Mouse (Mus musculus) hindbrain, embryonic 14.5 days (tissue): Measurements from ENCODE around the gene Gps2. TPM values are rescaled to one million over a fixed set of nuclear protein-coding genes. Genes with fewer than 3 reads are reported as not detected.

ENCODE experiments used
- ATAC-seq: fragments of 200-750 bp; cut with Nextera tagmentation; 2 replicates; pipeline ENCODE4 v1.8.0; 2017; ENCODE audit warnings: moderate number of reproducible peaks, mild to moderate bottlenecking, moderate TSS enrichment, moderate library complexity; ENCODE audit not compliant: low FRiP score
- DNase-seq: peaks from one replicate; pipeline ENCODE4 v3.0.0-alpha.2; 2015; ENCODE audit warnings: low spot score
- H3K27ac ChIP-seq: fragments of 300-500 bp; sonication (generic); 2 replicates; pipeline ENCODE4 v1.5.1; 2014; ENCODE audit warnings: mild to moderate bottlenecking, moderate library complexity
- H3K27me3 ChIP-seq: fragments of 300-500 bp; sonication (generic); 2 replicates; pipeline ENCODE4 v1.6.1; 2014; ENCODE audit warnings: mild to moderate bottlenecking, low read length, mixed read lengths; ENCODE audit not compliant: control insufficient read depth, insufficient read depth
- H3K36me3 ChIP-seq: fragments of 300-500 bp; sonication (generic); replicated peaks from 2 replicates; pipeline ENCODE4 v1.6.1; 2014; ENCODE audit not compliant: control insufficient read depth, insufficient read depth
- H3K4me1 ChIP-seq: fragments of 300-500 bp; sonication (generic); replicated peaks from 2 replicates; pipeline ENCODE4 v1.6.1; 2014; ENCODE audit warnings: antibody characterized with exemption, low read length, mixed read lengths; ENCODE audit not compliant: control insufficient read depth, insufficient read depth
- H3K4me2 ChIP-seq: fragments of 300-500 bp; sonication (generic); replicated peaks from 2 replicates; pipeline ENCODE4 v1.6.1; 2014; ENCODE audit warnings: mild to moderate bottlenecking, moderate library complexity
- H3K4me3 ChIP-seq: fragments of 300-500 bp; sonication (generic); replicated peaks from 2 replicates; pipeline ENCODE4 v1.5.1; 2014; ENCODE audit warnings: mild to moderate bottlenecking, low read length
- H3K9ac ChIP-seq: fragments of 300-500 bp; sonication (generic); 2 replicates; pipeline ENCODE4 v1.6.1; 2014
- H3K9me3 ChIP-seq: fragments of 300-500 bp; sonication (generic); 2 replicates; pipeline ENCODE4 v1.6.1; 2016; ENCODE audit warnings: low read length; ENCODE audit not compliant: control insufficient read depth
- WGBS: fragments of 180-500 bp; shearing (Covaris S2); extraction: QIAGEN DNeasy Blood & Tissue Kit; methylation state at CpG from one replicate; pipeline ENCODE4 v1.1.7; 2014; 5-methylcytosine and 5-hydroxymethylcytosine counted together
- polyA plus RNA-seq: library from polyadenylated mRNA; unstranded; fragments of >200 nt; fragmentation: Nextera tagmentation; extraction: Ambion mirVana; gene quantifications from 2 replicates; pipeline ENCODE4 v1.2.1, GENCODE M21; 2014

Gps2 gene
- polyA plus RNA-seq, 1 experiment from 2014 or later: 50.4 TPM

DNA sequence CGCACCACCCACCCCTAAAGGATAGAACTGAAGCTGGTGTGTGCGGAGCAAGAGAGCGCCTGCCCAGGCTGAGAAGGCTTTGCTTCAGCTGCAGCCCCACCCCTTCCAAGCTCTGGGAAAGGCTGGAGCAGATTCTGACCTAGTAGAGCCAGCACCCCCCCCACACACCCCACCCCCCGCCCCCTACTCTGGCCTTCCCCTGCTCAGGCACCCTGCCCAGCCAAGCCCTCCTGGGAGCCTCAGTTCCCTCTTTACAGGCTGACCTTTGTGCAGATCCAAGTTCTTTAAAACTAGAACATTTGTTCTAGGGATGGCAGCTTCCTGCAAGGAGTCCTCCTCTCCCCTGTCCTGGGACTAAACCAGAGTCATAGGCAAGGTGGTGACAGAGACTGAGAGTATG is 23.7 kb downstream of the Gps2 start:
- WGBS: 39% methylated on average over 4 of the region's 4 CpGs
- no peak overlapping the region for H3K4me3 ChIP-seq
- H3K9me3 ChIP-seq: no peaks in the 10 kb centered on the region
- DNase-seq (no peak), ATAC-seq (no peak)
- H3K4me1 ChIP-seq: no peaks in the 10 kb centered on the region; the same call in 1 of the 2 replicates
- no peak overlapping the region for H3K27ac ChIP-seq
- H3K36me3 ChIP-seq: no peaks in the 10 kb centered on the region
- peaks cover 36% of the 10 kb centered on the region for H3K27me3 ChIP-seq
- H3K9ac ChIP-seq: no peak overlapping the region
- no peak overlapping the region for H3K4me2 ChIP-seq

DNA sequence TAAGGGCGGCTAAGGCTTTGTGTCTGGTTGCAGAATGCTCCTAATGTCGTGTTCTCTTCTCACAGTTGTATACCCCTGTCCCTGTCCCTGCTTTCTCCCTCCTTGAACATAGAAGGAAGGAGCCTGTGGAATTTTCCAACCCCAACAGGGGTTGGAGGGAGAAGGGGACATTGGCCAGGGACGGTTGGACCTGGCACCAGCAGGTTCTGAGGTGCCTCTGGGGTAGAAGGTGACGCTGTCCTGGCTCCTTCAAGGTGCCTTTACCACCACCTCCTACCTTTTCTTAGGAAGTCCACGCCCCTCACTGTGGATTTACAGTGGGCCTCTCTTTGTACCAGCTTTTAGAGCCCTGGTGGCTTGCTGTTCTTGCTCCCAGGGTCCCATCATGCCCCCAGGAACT is 24.1 kb downstream of the Gps2 start:
- Histone ChIP-seq H3K4me3 (no peak overlapping the region), H3K9ac (no peak overlapping the region), H3K4me2 (no peak overlapping the region), H3K36me3 (no peaks in the 10 kb centered on the region), H3K27me3 (peaks cover 36% of the 10 kb centered on the region), H3K9me3 (no peaks in the 10 kb centered on the region), H3K27ac (no peak overlapping the region), H3K4me1 (no peaks in the 10 kb centered on the region; the same call in 1 of the 2 replicates)
- no peak for DNase-seq
- WGBS: 61% methylated on average over 5 of the region's 5 CpGs
- ATAC-seq: no peak

GRCm38 (mm10) chr11:69938401-69938979 is 24.8 kb downstream of the Gps2 start:
- Histone ChIP-seq H3K9ac (no peak overlapping the region), H3K9me3 (no peaks in the 10 kb centered on the region), H3K27ac (no peak overlapping the region), H3K27me3 (peaks cover 36% of the 10 kb centered on the region), H3K4me1 (no peaks in the 10 kb centered on the region; the same call in 1 of the 2 replicates), H3K36me3 (no peaks in the 10 kb centered on the region), H3K4me2 (no peak overlapping the region), H3K4me3 (no peak overlapping the region)
- no peak for ATAC-seq
- WGBS: 33% methylated on average over 9 of the region's 9 CpGs
- no peak for DNase-seq

- Histone ChIP-seq H3K9ac (no peak overlapping the region), H3K27ac (no peak overlapping the region), H3K27me3 (peaks cover 36% of the 10 kb centered on the region), H3K4me1 (no peaks in the 10 kb centered on the region; the same call in 1 of the 2 replicates), H3K4me2 (no peak overlapping the region), H3K36me3 (no peaks in the 10 kb centered on the region), H3K9me3 (no peaks in the 10 kb centered on the region), H3K4me3 (no peak overlapping the region)
- DNase-seq: no peak
- no peak for ATAC-seq
- WGBS: 77% methylated on average over 5 of the region's 5 CpGs
Observed at GRCm38 (mm10) chr11:69939181-69939580, 25.5 kb downstream of the Gps2 start.

DNA sequence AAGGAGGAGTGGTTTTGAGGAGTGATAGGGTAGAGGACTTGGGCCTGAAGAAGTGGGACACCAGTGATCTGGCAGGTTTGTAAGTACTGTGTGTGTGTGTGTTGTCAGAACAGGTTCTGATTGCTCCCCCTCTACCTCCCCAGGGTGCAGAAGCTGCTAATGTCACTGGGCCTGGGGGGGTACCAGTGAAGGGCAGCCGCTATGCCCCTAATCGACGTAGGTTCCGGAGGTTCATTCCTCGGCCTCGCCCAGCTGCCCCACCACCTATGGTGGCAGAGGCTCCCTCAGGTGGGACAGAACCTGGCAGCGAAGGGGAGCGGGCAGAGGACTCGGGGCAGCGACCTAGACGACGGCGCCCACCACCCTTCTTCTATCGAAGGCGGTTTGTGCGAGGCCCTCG is 26.0 kb downstream of the Gps2 start:
- ATAC-seq (no peak), DNase-seq (no peak)

GRCm38 (mm10) chr11:69940962-69941361 is 27.3 kb downstream of the Gps2 start:
- no peaks in the 10 kb centered on the region for H3K9me3 ChIP-seq
- no peak overlapping the region for H3K4me2 ChIP-seq
- no peak for ATAC-seq
- WGBS: 74% methylated on average over 4 of the region's 4 CpGs
- no peaks in the 10 kb centered on the region; the same call in 1 of the 2 replicates for H3K4me1 ChIP-seq
- H3K9ac ChIP-seq: no peak overlapping the region
- peaks cover 26% of the 10 kb centered on the region for H3K27me3 ChIP-seq
- H3K36me3 ChIP-seq: no peaks in the 10 kb centered on the region; the same call in 1 of the 2 replicates
- H3K27ac ChIP-seq: no peak overlapping the region
- DNase-seq: no peak
- no peak overlapping the region for H3K4me3 ChIP-seq

More for the DNA sequence above, 26.0 kb downstream of the Gps2 start:
- WGBS: 93% methylated on average over 17 of the region's 17 CpGs
- Histone ChIP-seq H3K4me2 (no peak overlapping the region), H3K27ac (no peak overlapping the region), H3K4me1 (no peaks in the 10 kb centered on the region; the same call in 1 of the 2 replicates), H3K27me3 (peaks cover 32% of the 10 kb centered on the region), H3K9me3 (no peaks in the 10 kb centered on the region), H3K9ac (no peak overlapping the region), H3K4me3 (no peak overlapping the region), H3K36me3 (no peaks in the 10 kb centered on the region)

GRCm38 (mm10) chr11:69945216-69945615 is 31.5 kb downstream of the Gps2 start:
- Histone ChIP-seq H3K9me3 (no peaks in the 10 kb centered on the region), H3K9ac (no peak overlapping the region), H3K27ac (no peak overlapping the region), H3K36me3 (no peaks in the 10 kb centered on the region; the same call in 1 of the 2 replicates), H3K4me1 (peaks cover 6% of the 10 kb centered on the region; the same call in 1 of the 2 replicates), H3K4me2 (no peak overlapping the region), H3K27me3 (peaks cover 13% of the 10 kb centered on the region), H3K4me3 (no peak overlapping the region)
- ATAC-seq (no peak), DNase-seq (no peak)
- 84% methylated on average over 13 of the region's 13 CpGs for WGBS

- Histone ChIP-seq H3K4me3 (no peak overlapping the region), H3K27ac (no peak overlapping the region), H3K4me2 (no peak overlapping the region), H3K9ac (no peak overlapping the region), H3K9me3 (no peaks in the 10 kb centered on the region), H3K4me1 (peaks cover 6% of the 10 kb centered on the region; the same call in 1 of the 2 replicates), H3K27me3 (peaks cover 13% of the 10 kb centered on the region), H3K36me3 (no peaks in the 10 kb centered on the region; the same call in 1 of the 2 replicates)
- DNase-seq: no peak
- WGBS: 92% methylated on average over 18 of the region's 18 CpGs
- no peak for ATAC-seq
Observed at GRCm38 (mm10) chr11:69945997-69946891, 32.6 kb downstream of the Gps2 start.

DNA sequence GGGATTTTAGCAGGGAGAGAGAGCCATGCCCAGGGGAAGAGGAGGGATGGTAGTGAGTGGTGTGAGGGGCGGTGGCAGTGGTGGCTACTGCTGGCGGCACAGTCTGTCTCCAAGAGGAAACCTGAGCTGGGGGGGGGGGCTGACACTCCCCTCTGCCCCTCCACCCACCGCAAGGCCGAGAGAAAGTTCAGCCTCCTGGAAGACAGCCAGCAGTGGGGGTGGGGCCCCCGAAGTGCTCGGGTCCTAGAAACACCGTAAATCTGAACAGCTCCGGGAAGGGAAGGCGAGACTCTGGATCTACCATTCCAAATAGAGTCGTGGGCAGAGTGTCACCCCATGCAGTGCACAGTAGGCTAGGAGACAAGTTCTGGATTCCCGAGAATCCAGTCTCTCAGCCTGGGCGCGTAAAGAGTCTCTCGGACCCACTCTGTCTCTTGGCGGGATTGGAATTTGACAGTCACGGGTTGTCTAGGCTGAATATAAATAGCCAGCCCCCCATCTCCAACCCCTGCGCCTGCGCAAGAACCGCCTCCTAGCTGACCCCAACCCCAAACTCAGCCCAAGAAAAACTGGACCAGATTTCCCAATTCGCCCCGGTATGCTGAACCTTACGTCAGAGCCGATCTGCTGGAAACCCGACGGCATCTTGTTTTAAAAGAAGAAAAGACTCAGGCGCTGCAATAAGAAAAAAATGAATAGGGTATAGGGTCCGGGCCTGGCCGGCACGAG is 33.8 kb downstream of the Gps2 start:
- Histone ChIP-seq H3K4me3 (peak overlapping the region; percentile 40), H3K27me3 (peaks cover 13% of the 10 kb centered on the region), H3K9me3 (no peaks in the 10 kb centered on the region), H3K9ac (peak overlapping the region; percentile 42; the same call in 1 of the 2 replicates), H3K36me3 (no peaks in the 10 kb centered on the region; the same call in 1 of the 2 replicates), H3K27ac (no peak overlapping the region), H3K4me1 (peaks cover 6% of the 10 kb centered on the region; the same call in 1 of the 2 replicates), H3K4me2 (peak overlapping the region; percentile 58)
- ATAC-seq: peak; percentile 35; the same call in 1 of the 2 replicates
- 3% methylated on average over 28 of the region's 29 CpGs for WGBS
- DNase-seq: peak; percentile 36
